Mouse (Mus musculus): ENCODE measurements around the gene Ctxn2.

GRCm38 (mm10) chr2:125136846-125137245 lies 354 bp downstream of the Ctxn2 start:
- TF ChIP-seq EP300 (IDR thresholded peaks at IDR 0.05; ENCODE audit: low read depth) (no peak), CTCF (IDR thresholded peaks at IDR 0.05; ENCODE audit: low read depth) (no peak)
